Mouse (Mus musculus): ENCODE measurements at regions not wholly inside any gene's neighbourhood (a gene's known extent, or its start where the extent isn't known, plus 50 kb on each side); places are given as distances from the start of the nearest gene placed in this dataset.

- in situ Hi-C loops (cut with MboI, MseI): no loop called here
These were observed 235.3 kb downstream of the Mycn start for GRCm38 (mm10) chr12:12706326-12706920.

GRCm38 (mm10) chr12:12701735-12702134 is 240.0 kb downstream of the Mycn start:
- in situ Hi-C loops (cut with MboI, MseI): no loop called here

- in situ Hi-C loops (cut with MboI, MseI): no loop called here
These were observed 240.6 kb downstream of the Mycn start for GRCm38 (mm10) chr12:12701060-12701667.

- in situ Hi-C loops (cut with MboI, MseI): no loop called here
These were observed 247.6 kb downstream of the Mycn start for GRCm38 (mm10) chr12:12693838-12694777.

- in situ Hi-C loops (cut with MboI, MseI): no loop called here
These were observed 254.3 kb downstream of the Mycn start for GRCm38 (mm10) chr12:12687376-12687775.

GRCm38 (mm10) chr12:12685217-12685522 is 256.5 kb downstream of the Mycn start:
- in situ Hi-C loops (cut with MboI, MseI): no loop called here

- in situ Hi-C loops (cut with MboI, MseI): no loop called here
These were observed 257.1 kb downstream of the Mycn start for GRCm38 (mm10) chr12:12684481-12685216.

GRCm38 (mm10) chr12:12683733-12684470 is 257.8 kb downstream of the Mycn start:
- in situ Hi-C loops (cut with MboI, MseI): no loop called here

- in situ Hi-C loops (cut with MboI, MseI): no loop called here
These were observed 260.6 kb downstream of the Mycn start for GRCm38 (mm10) chr12:12681101-12681500.

- in situ Hi-C loops (cut with MboI, MseI): no loop called here
These were observed 261.3 kb downstream of the Mycn start for GRCm38 (mm10) chr12:12680371-12680921.

- in situ Hi-C loops (cut with MboI, MseI): no loop called here
These were observed 265.0 kb downstream of the Mycn start for GRCm38 (mm10) chr12:12676676-12677075.

GRCm38 (mm10) chr12:12669931-12670330 is 271.8 kb downstream of the Mycn start:
- in situ Hi-C loops (cut with MboI, MseI): no loop called here

GRCm38 (mm10) chr12:12668919-12669318 is 272.8 kb downstream of the Mycn start:
- in situ Hi-C loops (cut with MboI, MseI): no loop called here

GRCm38 (mm10) chr12:12655611-12656010 is 286.1 kb downstream of the Mycn start:
- in situ Hi-C loops (cut with MboI, MseI): no loop called here

- in situ Hi-C loops (cut with MboI, MseI): no loop called here
These were observed 286.5 kb downstream of the Mycn start for GRCm38 (mm10) chr12:12655184-12655583.

- in situ Hi-C loops (cut with MboI, MseI): no loop called here
These were observed 289.4 kb downstream of the Mycn start for GRCm38 (mm10) chr12:12652361-12652760.

- in situ Hi-C loops (cut with MboI, MseI): no loop called here
These were observed 291.4 kb downstream of the Mycn start for GRCm38 (mm10) chr12:12650309-12650708.

GRCm38 (mm10) chr12:12647467-12647866 is 294.2 kb downstream of the Mycn start:
- in situ Hi-C loops (cut with MboI, MseI): no loop called here

- in situ Hi-C loops (cut with MboI, MseI): no loop called here
These were observed 296.5 kb downstream of the Mycn start for GRCm38 (mm10) chr12:12645183-12645582.

- in situ Hi-C loops (cut with MboI, MseI): no loop called here
These were observed 298.3 kb downstream of the Mycn start for GRCm38 (mm10) chr12:12643247-12643963.
